Mouse (Mus musculus): Measurements from ENCODE around the gene Cfap58. TPM values are rescaled to one million over a fixed set of nuclear protein-coding genes. Genes with fewer than 3 reads are reported as not detected.

Cfap58 gene
- total and polyA plus RNA-seq, 2 experiments from 2014 or later, result 0.04 TPM; not detected in 1

GRCm38 (mm10) chr19:47988880-47989574 lies 51.6 kb downstream of the Cfap58 start:
- H3K27me3 ChIP-seq (ENCODE audit: control insufficient read depth, insufficient read depth, low read length), result peaks cover 3% of the 10 kb centered on the region; the same call in 1 of the 2 replicates
- no peaks in the 10 kb centered on the region for H3K4me1 ChIP-seq (ENCODE audit: control insufficient read depth, insufficient read depth)
- H3K9ac ChIP-seq (replicated peaks; ENCODE audit: low read depth, low read length), result no peak overlapping the region
- DNase-seq (ENCODE audit: low spot score) (no peak), ATAC-seq (ENCODE audit: insufficient read depth, low read depth) (no peak)
- H3K9me3 ChIP-seq (replicated peaks; ENCODE audit: control insufficient read depth, low read length), result no peaks in the 10 kb centered on the region
- 55% methylated on average over 13 of the region's 13 CpGs for WGBS
- no peak overlapping the region for H3K27ac ChIP-seq (ENCODE audit: low read depth)
- H3K36me3 ChIP-seq (replicated peaks; ENCODE audit: control insufficient read depth, insufficient read depth, low read length), result no peaks in the 10 kb centered on the region
- no peak for TF ChIP-seq EP300 (IDR thresholded peaks at IDR 0.05; ENCODE audit: low read depth)
- no peak for TF ChIP-seq CTCF (IDR thresholded peaks at IDR 0.05; ENCODE audit: low read depth)
- H3K4me3 ChIP-seq (ENCODE audit: low read depth, low read length), result no peak overlapping the region
- no peak overlapping the region for H3K4me2 ChIP-seq (ENCODE audit: low read depth, low read length)

GRCm38 (mm10) chr19:47989575-47989891 lies 52.1 kb downstream of the Cfap58 start:
- 81% methylated on average over 4 of the region's 4 CpGs for WGBS
- H3K36me3 ChIP-seq (replicated peaks; ENCODE audit: control insufficient read depth, insufficient read depth, low read length), result no peaks in the 10 kb centered on the region
- peaks cover 3% of the 10 kb centered on the region; the same call in 1 of the 2 replicates for H3K27me3 ChIP-seq (ENCODE audit: control insufficient read depth, insufficient read depth, low read length)
- no peaks in the 10 kb centered on the region for H3K9me3 ChIP-seq (replicated peaks; ENCODE audit: control insufficient read depth, low read length)
- H3K4me1 ChIP-seq (ENCODE audit: control insufficient read depth, insufficient read depth), result no peaks in the 10 kb centered on the region
- TF ChIP-seq EP300 (IDR thresholded peaks at IDR 0.05; ENCODE audit: low read depth), result no peak
- TF ChIP-seq CTCF (IDR thresholded peaks at IDR 0.05; ENCODE audit: low read depth), result no peak
- no peak overlapping the region for H3K4me3 ChIP-seq (ENCODE audit: low read depth, low read length)
- no peak overlapping the region for H3K4me2 ChIP-seq (ENCODE audit: low read depth, low read length)
- H3K9ac ChIP-seq (replicated peaks; ENCODE audit: low read depth, low read length), result no peak overlapping the region
- no peak overlapping the region for H3K27ac ChIP-seq (ENCODE audit: low read depth)
- ATAC-seq (ENCODE audit: insufficient read depth, low read depth) (no peak), DNase-seq (ENCODE audit: low spot score) (no peak)

DNA sequence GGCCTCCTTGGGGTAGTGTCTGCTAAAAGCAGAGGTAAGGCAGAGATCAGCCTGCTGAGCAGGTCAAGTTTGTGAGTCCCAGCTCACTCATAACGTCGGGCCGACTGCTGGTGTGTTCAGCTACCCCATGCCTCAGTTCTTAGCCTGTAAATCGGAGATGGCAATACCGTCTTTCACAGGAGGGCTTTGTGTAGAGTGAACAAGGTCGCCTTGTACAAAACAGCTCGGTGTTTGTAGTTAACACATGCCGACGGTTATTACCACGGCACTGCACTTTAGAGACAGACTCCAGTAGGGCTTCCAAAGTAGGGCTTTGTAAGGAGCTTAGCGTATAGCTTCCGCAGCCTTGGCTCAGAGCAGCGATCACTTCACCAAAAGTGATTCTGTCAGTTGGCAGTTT lies 63.8 kb downstream of the Cfap58 start:
- H3K9me3 ChIP-seq (replicated peaks; ENCODE audit: control insufficient read depth, low read length), result no peaks in the 10 kb centered on the region
- no peaks in the 10 kb centered on the region for H3K27me3 ChIP-seq (ENCODE audit: control insufficient read depth, insufficient read depth, low read length)
- no peaks in the 10 kb centered on the region for H3K4me1 ChIP-seq (ENCODE audit: control insufficient read depth, insufficient read depth)
- no peaks in the 10 kb centered on the region for H3K36me3 ChIP-seq (replicated peaks; ENCODE audit: control insufficient read depth, insufficient read depth, low read length)
- DNase-seq (ENCODE audit: low spot score), result no peak
- 81% methylated on average over 13 of the region's 13 CpGs for WGBS
- no peak for ATAC-seq (ENCODE audit: insufficient read depth, low read depth)
- no peak overlapping the region for H3K9ac ChIP-seq (replicated peaks; ENCODE audit: low read depth, low read length)
- TF ChIP-seq CTCF (IDR thresholded peaks at IDR 0.05; ENCODE audit: low read depth) (no peak), EP300 (IDR thresholded peaks at IDR 0.05; ENCODE audit: low read depth) (no peak)
- H3K27ac ChIP-seq (ENCODE audit: low read depth), result no peak overlapping the region
- H3K4me2 ChIP-seq (ENCODE audit: low read depth, low read length), result no peak overlapping the region
- H3K4me3 ChIP-seq (ENCODE audit: low read depth, low read length), result no peak overlapping the region

GRCm38 (mm10) chr19:48001774-48002173 lies 64.3 kb downstream of the Cfap58 start:
- no peak overlapping the region for H3K4me3 ChIP-seq (ENCODE audit: low read depth, low read length)
- no peaks in the 10 kb centered on the region for H3K36me3 ChIP-seq (replicated peaks; ENCODE audit: control insufficient read depth, insufficient read depth, low read length)
- H3K9me3 ChIP-seq (replicated peaks; ENCODE audit: control insufficient read depth, low read length), result no peaks in the 10 kb centered on the region
- no peak overlapping the region for H3K27ac ChIP-seq (ENCODE audit: low read depth)
- H3K4me1 ChIP-seq (ENCODE audit: control insufficient read depth, insufficient read depth), result no peaks in the 10 kb centered on the region
- no peaks in the 10 kb centered on the region for H3K27me3 ChIP-seq (ENCODE audit: control insufficient read depth, insufficient read depth, low read length)
- DNase-seq (ENCODE audit: low spot score), result no peak
- ATAC-seq (ENCODE audit: insufficient read depth, low read depth), result no peak
- WGBS, result 50% methylated on average over 11 of the region's 11 CpGs
- H3K4me2 ChIP-seq (ENCODE audit: low read depth, low read length), result no peak overlapping the region
- no peak for TF ChIP-seq CTCF (IDR thresholded peaks at IDR 0.05; ENCODE audit: low read depth)
- no peak for TF ChIP-seq EP300 (IDR thresholded peaks at IDR 0.05; ENCODE audit: low read depth)
- no peak overlapping the region for H3K9ac ChIP-seq (replicated peaks; ENCODE audit: low read depth, low read length)

DNA sequence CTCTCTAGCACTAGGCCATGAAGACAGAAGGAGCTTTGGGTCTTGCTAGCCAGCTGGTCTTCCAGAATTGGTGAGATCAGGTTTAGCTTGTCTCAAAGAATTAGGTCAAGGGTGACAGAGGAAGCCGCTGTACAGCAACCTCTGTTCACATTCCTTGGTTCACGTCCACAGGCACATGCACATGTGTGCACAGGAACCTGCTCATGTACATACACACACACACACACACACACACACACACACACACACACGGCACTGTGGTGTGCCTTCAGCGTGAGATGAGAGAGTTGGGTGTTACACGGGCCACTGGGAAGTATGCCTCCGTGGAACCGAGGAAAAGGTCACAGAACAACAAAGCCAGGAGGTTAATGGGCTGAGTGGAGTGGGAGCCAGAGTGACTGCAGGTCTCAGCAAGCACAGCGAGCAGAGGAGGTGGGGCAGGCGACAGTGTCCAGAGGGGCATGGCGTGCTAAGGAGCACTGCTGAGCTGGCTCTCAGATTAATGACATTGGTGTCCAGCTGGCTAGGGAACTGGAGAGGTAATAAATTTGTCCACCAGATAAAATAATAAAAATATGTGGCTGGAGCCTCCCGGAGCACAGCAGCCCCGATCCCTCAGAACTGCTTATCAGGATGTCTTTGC lies 71.4 kb downstream of the Cfap58 start:
- ATAC-seq (ENCODE audit: insufficient read depth, low read depth) (no peak), DNase-seq (ENCODE audit: low spot score) (no peak)
- H3K9ac ChIP-seq (replicated peaks; ENCODE audit: low read depth, low read length), result no peak overlapping the region
- H3K27ac ChIP-seq (ENCODE audit: low read depth), result no peak overlapping the region
- no peak overlapping the region for H3K4me2 ChIP-seq (ENCODE audit: low read depth, low read length)
- H3K4me1 ChIP-seq (ENCODE audit: control insufficient read depth, insufficient read depth), result no peaks in the 10 kb centered on the region
- TF ChIP-seq EP300 (IDR thresholded peaks at IDR 0.05; ENCODE audit: low read depth) (no peak), CTCF (IDR thresholded peaks at IDR 0.05; ENCODE audit: low read depth) (no peak)
- H3K27me3 ChIP-seq (ENCODE audit: control insufficient read depth, insufficient read depth, low read length), result no peaks in the 10 kb centered on the region
- no peaks in the 10 kb centered on the region for H3K36me3 ChIP-seq (replicated peaks; ENCODE audit: control insufficient read depth, insufficient read depth, low read length)
- H3K9me3 ChIP-seq (replicated peaks; ENCODE audit: control insufficient read depth, low read length), result no peaks in the 10 kb centered on the region
- no peak overlapping the region for H3K4me3 ChIP-seq (ENCODE audit: low read depth, low read length)
- WGBS, result 54% methylated on average over 12 of the region's 12 CpGs
